Mouse (Mus musculus) gastrocnemius, adult 2 months (tissue): ENCODE measurements around the gene Ces1d. TPM values are rescaled to one million over a fixed set of nuclear protein-coding genes. Genes with fewer than 3 reads are reported as not detected.
"Not testable (repeated sequence)": the region's sequence is repeated elsewhere in the genome, so short reads cannot be mapped to it uniquely, and the experiment has no call there.

Source experiments
- DNase-seq: peaks from one replicate; pipeline ENCODE4 v3.0.0; 2022
- H3K27ac ChIP-seq: fragments of 200-600 bp; 2 replicates; pipeline ENCODE4 v1.8.1; 2022; ENCODE audit warnings: mild to moderate bottlenecking
- H3K4me3 ChIP-seq: fragments of 200-600 bp; 2 replicates; pipeline ENCODE4 v1.8.1; 2022; ENCODE audit warnings: mild to moderate bottlenecking, moderate library complexity
- CTCF ChIP-seq: fragments of 200-600 bp; IDR thresholded peaks from 2 replicates; pipeline ENCODE4 v1.8.1; 2022; ENCODE audit warnings: antibody characterized with exemption, mild to moderate bottlenecking, moderate library complexity
- intact Hi-C: fragments of 180-260 bp; cut with DNase I; formaldehyde crosslinking; loops from one replicate; pipeline ENCODE4 v1.15.1; 2025
- long read RNA-seq, 2 experiments: library from polyadenylated mRNA; stranded (forward); transcript quantifications; one replicate each; pipeline ENCODE4 v2.0.0; 2021
- total RNA-seq, 2 experiments: library from RNA; stranded (reverse); gene quantifications; 2 replicates each; pipeline ENCODE4 v1.2.3; 2021

The Ces1d gene
- total RNA-seq = 100 to 1,000 TPM in 1 of 2 experiments, 10 to 100 TPM in 1; 50.8 to 119 TPM
- long read RNA-seq, experiment 1, transcript Ces1d-201 (14 exons, 2,004 nt) = major isoform, 149 of 162 reads
- long read RNA-seq, experiment 1, partial matches to known transcripts = 3 of 162 reads
- long read RNA-seq, experiment 1, other reads (novel, unspliced or antisense) = 9 of 162 reads
- long read RNA-seq, experiment 2, transcript Ces1d-201 (14 exons, 2,004 nt) = major isoform, 62 of 68 reads
- long read RNA-seq, experiment 2, partial matches to known transcripts = 5 of 68 reads
- long read RNA-seq, experiment 2, other reads (novel, unspliced or antisense) = 1 of 68 reads

DNA sequence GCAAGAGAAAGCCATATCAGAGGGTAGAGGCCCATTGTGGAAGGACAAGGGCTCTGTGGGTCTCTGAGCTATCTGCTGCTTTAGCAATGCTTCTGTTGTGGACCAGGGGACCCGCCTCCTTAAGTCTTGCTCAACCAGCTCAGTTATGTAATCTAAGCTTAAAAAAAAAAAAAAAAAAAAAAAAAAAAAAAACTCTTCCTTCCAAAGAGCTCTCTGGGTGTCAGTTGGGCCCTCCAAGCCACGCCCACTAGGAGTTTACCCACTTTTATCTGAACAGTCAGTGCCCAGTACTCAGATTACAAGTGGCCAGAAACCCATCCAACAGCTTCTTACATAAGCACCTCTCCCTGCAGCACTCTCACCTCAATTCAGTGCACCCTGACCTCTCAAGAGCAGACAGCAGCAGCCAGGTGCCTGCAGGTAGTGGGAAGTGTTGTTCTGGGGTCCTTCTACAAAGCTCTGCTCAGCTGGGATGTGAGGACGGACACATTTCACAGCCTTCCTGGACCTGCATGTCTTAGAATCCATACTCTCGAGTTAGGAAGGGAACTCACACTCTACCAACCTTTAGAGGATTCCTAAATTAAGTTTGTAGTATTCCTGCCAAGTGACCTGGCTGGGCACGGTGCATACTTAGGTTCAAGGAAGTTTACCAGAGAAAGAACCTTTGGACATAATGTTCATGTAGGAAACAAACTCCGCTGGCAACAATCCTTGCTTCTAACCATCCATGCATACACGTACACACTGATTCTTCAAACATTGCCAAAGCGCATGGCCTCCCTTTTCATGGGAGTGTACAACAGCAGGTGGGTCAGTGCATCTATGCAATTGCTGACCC lies at the start of gene Ces1d:
Ces1d (minus strand) TSS at position 154 of the 841 bp plus-strand sequence.
- TF ChIP-seq CTCF = no peak
- intact Hi-C loops = no loop called here
- DNase-seq = peak; percentile 73
- H3K4me3 ChIP-seq = peak within 1 kb of the TSS; percentile 69
- peak within 1 kb of the TSS; percentile 81 for H3K27ac ChIP-seq

GRCm38 (mm10) chr8:93246057-93246456 lies 48.4 kb upstream of the Ces1d start:
- H3K4me3 ChIP-seq = no peak overlapping the region
- intact Hi-C loops = no loop called here
- no peak overlapping the region for H3K27ac ChIP-seq
- no peak for DNase-seq
- TF ChIP-seq CTCF = no peak

DNA sequence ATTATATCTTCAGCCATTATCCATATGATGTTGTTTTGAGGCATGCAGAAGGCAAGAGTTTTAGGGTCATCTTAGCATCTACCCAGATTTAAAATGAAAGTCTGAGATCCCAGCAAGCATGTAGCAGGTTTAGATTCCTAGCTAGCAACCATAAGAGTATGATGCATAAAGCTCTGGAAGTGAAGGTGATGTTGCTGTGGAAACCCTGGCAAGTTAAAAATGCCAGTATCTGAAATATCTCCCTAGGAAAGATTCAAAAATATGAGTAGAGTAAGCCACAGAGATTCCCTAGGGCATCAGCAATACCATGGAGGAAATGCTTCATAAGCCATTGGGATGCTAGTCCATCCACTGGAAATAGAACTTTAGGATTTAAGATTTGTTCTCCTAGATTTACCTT lies 42.2 kb upstream of the Ces1d start:
- no peak for TF ChIP-seq CTCF

GRCm38 (mm10) chr8:93235681-93236080 lies 38.0 kb upstream of the Ces1d start:
- no peak for DNase-seq
- TF ChIP-seq CTCF = no peak
- intact Hi-C loops = no loop called here
- Histone ChIP-seq H3K4me3 (no peak overlapping the region), H3K27ac (no peak overlapping the region)

More for the DNA sequence above, 42.2 kb upstream of the Ces1d start:
- no peak for DNase-seq
- intact Hi-C loops = no loop called here
- H3K4me3 ChIP-seq = no peak overlapping the region
- no peak overlapping the region for H3K27ac ChIP-seq

DNA sequence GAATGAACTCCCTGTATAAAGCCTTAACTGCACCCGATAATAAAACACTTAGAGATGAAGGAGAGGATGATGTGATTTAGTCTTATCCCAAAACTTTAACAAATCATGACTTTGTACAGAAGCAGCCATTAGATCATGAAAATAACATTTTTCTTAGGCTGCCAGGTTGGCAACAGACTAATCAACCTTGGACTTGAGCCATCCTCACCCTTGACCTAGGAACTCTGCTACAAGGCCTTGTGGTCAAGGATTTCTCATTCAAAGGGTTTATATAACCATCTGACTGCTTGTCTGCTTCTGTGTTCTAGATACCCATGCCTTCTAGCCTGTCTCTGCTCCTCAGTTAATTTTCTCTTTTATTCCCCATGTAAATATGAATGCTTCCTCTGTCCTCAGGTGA lies 37.1 kb upstream of the Ces1d start:
- H3K27ac ChIP-seq = no peak overlapping the region
- no peak for TF ChIP-seq CTCF
- DNase-seq = no peak
- H3K4me3 ChIP-seq = no peak overlapping the region
- intact Hi-C loops = no loop called here

GRCm38 (mm10) chr8:93234068-93234467 lies 36.4 kb upstream of the Ces1d start:
- Histone ChIP-seq H3K4me3 (no peak overlapping the region), H3K27ac (no peak overlapping the region)
- no peak for DNase-seq
- intact Hi-C loops = no loop called here
- TF ChIP-seq CTCF = no peak

- no peak for DNase-seq
- intact Hi-C loops = no loop called here
- H3K4me3 ChIP-seq = no peak within 1 kb of the TSS
- no peak for TF ChIP-seq CTCF
- H3K27ac ChIP-seq = no peak within 1 kb of the TSS
Measured at GRCm38 (mm10) chr8:93229446-93229845, 31.8 kb upstream of the Ces1d start, which contains the start of gene Ces1e. TSS of gene Ces1e (minus strand) at chr8:93229619.

GRCm38 (mm10) chr8:93228673-93229370 lies 31.2 kb upstream of the Ces1d start:
- Histone ChIP-seq H3K4me3 (no peak overlapping the region), H3K27ac (no peak overlapping the region)
- intact Hi-C loops = no loop called here
- TF ChIP-seq CTCF = no peak
- no peak for DNase-seq

GRCm38 (mm10) chr8:93226471-93226870 lies 28.8 kb upstream of the Ces1d start:
- H3K27ac ChIP-seq, intact Hi-C loops, DNase-seq, H3K4me3 ChIP-seq: not testable (repeated sequence)

GRCm38 (mm10) chr8:93221896-93222295 lies 24.3 kb upstream of the Ces1d start:
- H3K4me3 ChIP-seq = no peak overlapping the region
- intact Hi-C loops = no loop called here
- TF ChIP-seq CTCF = no peak
- no peak overlapping the region for H3K27ac ChIP-seq
- no peak for DNase-seq

DNA sequence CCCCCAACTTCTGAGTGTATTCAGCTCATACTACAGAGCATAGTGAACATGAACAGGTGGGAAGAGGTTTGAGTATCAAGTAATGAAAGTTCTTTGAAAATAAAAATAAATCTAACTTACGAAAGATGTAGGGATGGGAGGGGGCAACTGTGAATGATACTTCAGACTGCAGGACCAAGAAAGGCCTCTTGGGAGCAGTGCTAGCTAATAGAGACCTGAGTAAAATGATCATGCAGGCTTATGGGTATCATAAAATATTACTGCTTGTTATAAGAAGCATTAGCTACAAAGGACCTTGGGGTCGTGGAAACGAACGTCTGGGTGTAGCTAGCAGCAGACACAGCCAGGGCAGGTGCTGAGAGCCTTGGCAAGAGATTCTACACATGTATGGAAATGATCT lies 20.2 kb upstream of the Ces1d start:
- peak; percentile 57 for TF ChIP-seq CTCF
- Histone ChIP-seq H3K4me3 (no peak overlapping the region), H3K27ac (peak overlapping the region; percentile 80)
- DNase-seq = peak; percentile 20
- intact Hi-C loops = loop anchor here (5.0 kb wide), 1 partner anchor 179 kb away; no protein-coding TSS in a partner anchor

DNA sequence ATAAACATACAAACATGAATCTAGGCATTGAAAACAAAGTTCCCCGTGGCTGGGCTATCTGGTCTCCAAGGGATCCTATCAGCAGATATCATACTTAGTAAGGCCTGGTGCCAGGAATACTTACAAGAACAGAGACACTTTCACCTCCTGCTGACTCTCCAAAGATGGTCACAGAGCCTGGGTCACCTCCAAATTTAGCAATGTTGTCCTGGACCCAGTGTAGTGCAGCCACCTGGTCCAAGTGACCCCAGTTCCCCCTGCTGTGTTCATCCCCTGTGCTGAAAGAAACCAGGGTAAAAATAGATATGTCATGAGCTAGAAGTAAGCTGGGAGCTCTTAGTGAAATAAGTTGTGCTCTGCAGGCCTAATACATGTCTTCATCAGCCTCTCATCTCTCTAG lies 19.7 kb upstream of the Ces1d start:
- TF ChIP-seq CTCF = no peak

GRCm38 (mm10) chr8:93211091-93211490 lies 13.5 kb upstream of the Ces1d start:
- intact Hi-C loops = no loop called here
- TF ChIP-seq CTCF = no peak
- H3K4me3 ChIP-seq = no peak overlapping the region
- DNase-seq = no peak
- no peak overlapping the region for H3K27ac ChIP-seq

More for the DNA sequence above, 19.7 kb upstream of the Ces1d start:
- H3K27ac ChIP-seq = peak overlapping the region; percentile 80
- peak overlapping the region; percentile 25 for H3K4me3 ChIP-seq
- intact Hi-C loops = loop anchor here (5.0 kb wide), 1 partner anchor 180 kb away; no protein-coding TSS in a partner anchor
- DNase-seq = peak; percentile 66

GRCm38 (mm10) chr8:93199146-93199545 lies 1.5 kb upstream of the Ces1d start:
- peak overlapping the region; percentile 16; the same call in 1 of the 2 replicates for H3K27ac ChIP-seq
- intact Hi-C loops, H3K4me3 ChIP-seq, DNase-seq: not testable (repeated sequence)
